Mouse (Mus musculus) kidney, adult 8-10 months (tissue): Measurements from ENCODE around the gene Slc3a2.
A peak's percentile ranks its signal among the peaks of the same experiment; 100 is the strongest.
"Not testable (repeated sequence)": the region's sequence is repeated elsewhere in the genome, so short reads cannot be mapped to it uniquely, and the experiment has no call there.

Experiments used
- DNase-seq, 2 experiments: peaks; one replicate each; pipeline ENCODE4 v3.0.0; 2022

Slc3a2 gene

DNA sequence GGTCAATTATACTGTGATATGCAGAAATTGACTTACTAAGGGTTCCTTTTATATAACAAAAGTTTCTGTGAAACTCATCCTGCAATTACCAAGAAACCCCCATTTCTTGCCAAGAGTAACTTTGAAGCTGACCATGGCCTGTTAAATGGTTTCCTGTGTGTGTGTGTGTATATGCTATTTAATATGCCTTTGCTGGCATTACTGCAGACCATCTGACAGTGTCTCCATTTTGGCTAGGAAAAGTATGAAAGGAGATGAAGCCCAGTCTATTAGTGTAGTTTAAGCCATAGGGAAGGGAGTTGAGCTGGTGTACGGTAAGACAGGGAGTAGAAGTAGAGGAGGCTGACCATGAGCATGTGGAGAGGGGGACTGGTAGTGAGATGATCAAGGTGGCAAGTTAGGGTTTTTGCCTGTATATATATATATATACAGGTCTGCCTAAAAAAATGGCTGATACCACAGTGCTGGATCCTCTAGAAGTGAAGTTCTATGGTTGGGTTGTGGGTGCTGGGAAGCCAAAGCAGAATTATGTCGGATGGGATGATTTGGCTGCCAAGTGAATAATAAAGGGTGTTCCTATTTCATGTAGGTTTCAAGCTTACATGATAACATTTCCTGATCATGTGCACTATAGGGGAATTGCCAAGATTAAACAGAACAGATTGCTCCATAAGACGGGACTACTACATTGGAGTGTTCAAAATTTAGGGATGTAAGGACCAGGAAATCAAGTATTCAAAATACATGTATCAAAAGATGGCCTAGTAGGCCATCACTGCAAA lies 3.6 kb upstream of the Slc3a2 start:
- no peak for DNase-seq

DNA sequence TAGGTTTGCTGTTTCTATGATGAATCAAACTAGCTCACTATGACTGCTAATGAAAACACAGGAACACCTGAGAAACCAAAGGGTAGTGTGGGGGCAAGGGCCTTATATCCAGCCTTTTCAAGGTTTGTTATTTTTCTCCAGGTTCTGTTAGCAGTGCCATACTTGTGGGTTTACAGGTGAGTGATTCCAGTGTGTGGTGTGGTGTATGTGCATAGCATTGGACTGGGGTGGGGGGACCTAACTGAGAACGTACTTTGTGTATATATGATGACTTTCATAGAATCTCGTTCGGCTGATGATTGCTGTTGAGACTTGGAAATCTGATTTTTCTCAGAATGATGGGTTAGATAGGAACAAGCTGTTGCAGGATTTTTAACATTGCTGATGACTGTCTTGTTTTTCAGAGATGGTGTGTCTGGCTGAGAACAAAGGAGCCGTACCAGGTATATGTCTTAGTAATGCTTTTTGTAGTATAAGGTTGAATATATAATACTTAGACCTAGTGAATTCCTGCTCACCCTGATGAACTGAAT lies 2.0 kb upstream of the Slc3a2 start:
- DNase-seq: no peak

DNA sequence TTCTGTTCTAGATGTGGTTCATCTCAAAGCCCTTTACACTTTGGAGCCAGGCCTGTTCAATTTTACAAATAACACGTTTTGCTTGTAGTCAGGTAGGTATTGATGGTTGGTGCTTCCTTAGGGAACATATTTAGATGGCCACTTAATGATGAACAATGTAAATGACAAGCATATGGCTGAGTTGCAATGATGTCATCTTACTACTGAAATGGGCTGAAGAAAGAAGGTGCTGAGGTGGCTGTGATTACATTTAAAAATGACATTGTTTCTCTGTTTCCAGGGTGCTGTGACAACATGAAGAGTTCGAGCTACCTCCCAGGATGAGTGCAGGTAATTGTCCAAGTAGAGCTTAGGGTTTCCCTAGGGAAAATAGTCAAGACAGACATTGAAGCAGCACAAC lies 1.2 kb upstream of the Slc3a2 start:
- DNase-seq: no peak

DNA sequence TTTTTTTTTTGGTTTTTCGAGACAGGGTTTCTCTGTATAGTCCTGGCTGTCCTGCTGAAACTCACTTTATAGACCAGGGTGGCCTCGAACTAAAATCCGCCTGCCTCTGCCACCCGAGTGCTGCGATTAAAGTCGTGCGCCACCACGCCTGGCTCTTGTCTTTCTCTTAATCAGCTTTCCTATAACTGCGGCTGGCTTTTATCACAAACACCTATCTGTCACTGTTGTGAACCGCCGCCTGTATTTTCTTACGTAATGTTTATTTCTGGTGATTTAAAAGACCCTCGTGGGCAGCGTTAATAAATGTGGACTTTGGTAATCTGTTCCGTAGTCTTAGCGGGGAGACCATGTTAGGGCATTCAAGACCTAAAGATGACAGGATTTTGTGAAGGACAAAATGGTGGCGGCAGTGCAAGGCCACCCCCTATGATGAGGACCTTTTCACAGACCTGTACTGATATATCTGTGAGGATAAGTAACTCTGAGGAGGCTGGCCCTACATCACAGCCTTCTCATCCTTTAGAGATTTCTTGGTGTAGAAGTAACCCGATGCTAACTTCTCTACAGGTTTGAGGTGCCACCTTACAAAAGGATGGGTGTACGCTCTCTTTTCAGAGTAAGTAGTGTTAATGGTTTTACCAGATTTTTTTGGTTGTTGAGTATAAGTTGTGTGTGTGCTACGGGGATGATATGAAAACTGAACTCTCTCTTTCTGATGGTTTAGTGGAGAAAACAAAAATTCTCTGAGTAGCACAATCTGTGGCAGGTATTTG lies 591 bp upstream of the Slc3a2 start:
- no peak for DNase-seq

DNA sequence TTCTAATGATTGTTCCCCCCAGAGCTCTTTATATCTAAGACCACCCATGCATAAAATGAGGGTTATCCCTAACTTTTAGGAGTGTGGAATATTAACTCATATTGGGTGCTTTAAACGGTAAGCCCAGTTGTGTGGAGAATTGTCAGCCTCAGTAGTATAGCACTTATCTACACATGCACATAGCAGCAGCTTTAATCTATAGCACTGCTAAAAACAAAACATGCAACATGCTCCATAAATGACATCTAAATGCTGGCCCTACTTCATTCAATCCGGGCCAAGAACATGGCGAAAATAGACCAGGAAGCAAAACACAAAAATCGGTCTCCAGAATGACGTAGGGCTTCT lies 636 bp downstream of the Slc3a2 start:
- no peak for DNase-seq

- DNase-seq: no peak
Measured at GRCm38 (mm10) chr19:8722021-8722420, 1.1 kb downstream of the Slc3a2 start.

DNA sequence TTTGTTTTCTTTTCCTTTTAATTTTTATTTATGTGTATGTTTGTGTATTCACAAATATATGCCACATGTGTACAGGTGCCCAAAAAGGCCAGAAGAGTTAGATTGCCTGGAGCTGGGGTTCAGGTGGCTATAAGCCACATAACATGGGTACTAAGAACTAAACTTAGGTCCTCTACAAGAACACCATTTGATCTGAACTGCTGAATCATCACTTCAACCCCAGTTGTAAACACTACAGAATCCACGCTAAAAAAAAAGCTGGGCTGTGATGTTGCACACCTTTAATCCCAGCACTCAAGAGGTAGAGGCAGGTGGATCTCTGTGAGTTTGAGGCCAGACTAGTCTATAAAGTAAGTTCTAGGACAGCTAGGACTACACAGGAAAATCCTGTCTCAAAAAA lies 1.8 kb downstream of the Slc3a2 start:
- no peak for DNase-seq

DNA sequence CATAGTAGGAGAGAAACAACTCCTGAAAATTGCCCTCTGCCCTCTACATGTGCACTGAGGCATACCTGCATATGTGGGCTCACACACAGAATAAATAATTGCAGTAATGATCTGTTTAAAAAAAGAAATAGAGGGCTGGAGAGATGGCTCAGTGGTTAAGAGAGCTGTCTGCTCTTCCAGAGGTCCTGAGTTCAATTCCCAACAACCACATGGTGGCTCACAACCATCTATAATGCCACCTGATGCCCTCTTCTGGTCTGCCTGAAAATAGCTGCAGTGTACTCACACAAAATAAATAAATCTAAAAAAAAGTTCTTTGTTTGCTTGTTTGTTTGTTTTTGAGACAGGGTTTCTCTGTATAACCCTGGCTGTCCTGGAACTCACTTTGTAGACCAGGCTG lies 4.1 kb downstream of the Slc3a2 start:
- not testable (repeated sequence) for DNase-seq

- peak; percentile 45 to 48 for DNase-seq
Measured at GRCm38 (mm10) chr19:8718357-8718756, 4.8 kb downstream of the Slc3a2 start.

DNA sequence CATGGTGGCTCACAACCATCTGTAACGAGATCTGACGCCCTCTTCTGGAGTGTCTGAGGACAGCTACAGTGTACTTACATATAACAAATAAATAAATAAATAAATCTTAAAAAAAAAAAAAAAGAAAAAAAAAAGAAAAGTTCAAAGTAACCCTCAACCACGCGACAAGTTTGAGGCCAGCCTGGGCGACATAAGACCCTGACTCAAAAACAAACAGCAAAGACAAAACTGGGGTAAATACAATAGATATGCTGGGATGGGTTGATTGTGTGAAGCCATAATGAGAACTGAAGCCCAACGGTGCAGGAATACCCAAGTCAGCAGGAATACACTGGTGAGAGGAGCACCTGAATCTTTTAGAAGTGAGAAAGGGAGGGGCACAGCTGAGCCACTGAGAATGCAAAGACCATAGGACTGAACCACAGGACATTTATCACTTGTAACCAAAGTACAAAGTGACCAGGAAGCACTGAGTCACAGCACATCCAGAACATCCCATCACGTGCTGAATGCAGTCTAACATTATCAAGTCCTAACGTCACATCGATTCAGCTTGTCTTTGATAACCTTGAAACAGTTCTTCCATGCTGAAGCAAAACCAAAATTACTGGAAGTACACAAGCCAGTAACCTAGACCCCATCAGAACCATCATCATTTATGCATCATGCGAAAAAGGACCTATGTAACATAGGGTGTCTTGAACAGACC lies 6.2 kb downstream of the Slc3a2 start:
- DNase-seq: no peak

GRCm38 (mm10) chr19:8715868-8716766 lies 7.1 kb downstream of the Slc3a2 start:
- DNase-seq: no peak

- peak in 1 of 2 experiments; percentile 35 for DNase-seq
Measured at GRCm38 (mm10) chr19:8714653-8715481, 8.3 kb downstream of the Slc3a2 start.

DNA sequence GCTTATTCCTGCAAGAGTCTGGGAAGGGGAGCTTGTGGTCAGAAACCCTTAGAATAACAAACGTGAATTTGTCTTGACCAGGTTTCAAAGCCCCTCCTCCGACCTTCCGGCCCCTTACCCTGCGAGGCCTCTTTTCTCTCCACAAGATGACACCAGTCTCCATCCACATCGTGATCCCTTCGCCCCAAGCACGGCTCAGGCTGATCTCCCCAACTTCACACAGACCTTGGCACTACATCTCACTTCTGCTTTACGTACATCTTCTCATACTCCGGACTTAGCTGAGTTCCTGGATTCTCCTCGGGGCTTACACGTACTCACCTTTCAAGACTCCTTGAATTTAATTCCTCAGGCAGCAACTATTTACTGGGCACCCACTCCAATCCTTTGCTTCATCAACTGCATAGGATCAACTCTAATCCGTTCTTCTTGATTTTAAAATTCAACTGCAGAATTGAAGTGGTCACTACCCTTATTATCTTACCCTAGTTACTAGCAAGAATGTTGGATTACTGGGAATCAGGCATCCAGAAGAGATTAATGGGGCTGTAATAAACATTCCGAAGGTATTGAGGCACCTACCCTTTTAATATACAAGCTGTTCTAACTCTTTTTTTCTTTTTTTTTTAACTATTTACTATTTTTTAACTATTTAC lies 9.0 kb downstream of the Slc3a2 start:
- no peak for DNase-seq

- DNase-seq: peak; percentile 92 to 96
Measured at GRCm38 (mm10) chr19:8713306-8713996, 9.7 kb downstream of the Slc3a2 start.

DNA sequence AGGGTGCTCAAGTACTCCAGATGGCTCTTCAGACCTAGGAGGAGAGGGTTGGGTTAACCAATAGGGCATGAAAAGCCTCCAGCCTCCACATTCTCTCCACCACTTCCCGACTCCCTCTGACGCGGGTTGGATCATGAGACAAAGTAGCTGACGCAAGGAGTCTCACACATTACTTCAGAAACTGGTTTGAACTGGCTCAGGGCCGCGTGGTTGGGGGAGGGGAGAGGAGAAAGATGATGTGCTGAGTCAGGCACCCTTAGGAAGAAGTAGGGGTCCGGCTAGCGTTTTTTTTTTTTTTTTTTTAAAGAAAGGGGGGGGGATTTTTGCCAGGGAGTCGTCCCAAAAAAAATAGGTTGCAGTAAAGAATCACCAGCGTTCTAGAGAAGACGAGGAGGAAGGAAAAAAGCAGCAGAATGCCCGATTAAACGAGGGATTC lies 10.3 kb downstream of the Slc3a2 start:
- DNase-seq: peak; percentile 86 to 87

- no peak for DNase-seq
Measured at GRCm38 (mm10) chr19:8711949-8712869, 11.0 kb downstream of the Slc3a2 start.

DNA sequence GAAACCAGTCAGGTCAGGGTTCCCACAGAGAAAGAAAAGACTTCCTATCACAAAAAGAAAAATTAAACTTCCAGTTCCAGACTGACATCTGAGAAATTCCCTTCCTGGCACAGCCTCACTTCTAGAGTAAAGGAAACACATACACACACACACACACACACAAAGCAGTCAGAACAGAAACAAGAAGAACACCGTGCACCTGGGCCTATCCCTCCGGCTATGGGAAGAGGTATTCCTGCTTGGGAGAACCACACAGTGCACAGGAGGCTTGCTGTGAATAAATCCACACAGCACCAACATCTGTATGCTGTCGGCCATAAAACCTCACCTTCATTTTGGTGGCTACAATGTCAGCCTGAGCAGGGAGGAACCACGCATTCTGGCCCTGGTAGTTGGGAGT lies 11.7 kb downstream of the Slc3a2 start:
- DNase-seq: no peak

GRCm38 (mm10) chr19:8710057-8710456 lies 13.1 kb downstream of the Slc3a2 start:
- DNase-seq: no peak

DNA sequence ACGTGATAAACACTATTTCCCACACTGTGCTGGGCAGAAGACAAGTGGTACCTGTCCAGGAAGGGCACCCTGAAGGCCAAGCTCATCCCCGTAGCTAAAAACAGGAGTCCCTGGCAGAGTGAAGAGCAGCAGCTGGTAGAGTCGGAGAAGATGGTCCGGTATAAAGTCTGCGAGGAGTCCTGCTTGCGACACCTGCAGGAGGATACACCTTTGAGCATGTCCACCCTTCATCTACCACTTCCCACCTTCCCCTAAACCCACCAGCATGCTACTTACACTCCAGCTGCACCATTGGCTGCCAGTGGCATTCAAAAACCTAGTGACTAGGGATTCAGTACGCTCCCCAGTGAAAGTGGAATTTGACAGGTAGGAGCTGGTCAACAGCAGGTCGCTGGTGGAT lies 14.2 kb downstream of the Slc3a2 start:
- no peak for DNase-seq
